Mouse (Mus musculus): ENCODE data around the gene Selenbp1.

Selenbp1 gene

DNA sequence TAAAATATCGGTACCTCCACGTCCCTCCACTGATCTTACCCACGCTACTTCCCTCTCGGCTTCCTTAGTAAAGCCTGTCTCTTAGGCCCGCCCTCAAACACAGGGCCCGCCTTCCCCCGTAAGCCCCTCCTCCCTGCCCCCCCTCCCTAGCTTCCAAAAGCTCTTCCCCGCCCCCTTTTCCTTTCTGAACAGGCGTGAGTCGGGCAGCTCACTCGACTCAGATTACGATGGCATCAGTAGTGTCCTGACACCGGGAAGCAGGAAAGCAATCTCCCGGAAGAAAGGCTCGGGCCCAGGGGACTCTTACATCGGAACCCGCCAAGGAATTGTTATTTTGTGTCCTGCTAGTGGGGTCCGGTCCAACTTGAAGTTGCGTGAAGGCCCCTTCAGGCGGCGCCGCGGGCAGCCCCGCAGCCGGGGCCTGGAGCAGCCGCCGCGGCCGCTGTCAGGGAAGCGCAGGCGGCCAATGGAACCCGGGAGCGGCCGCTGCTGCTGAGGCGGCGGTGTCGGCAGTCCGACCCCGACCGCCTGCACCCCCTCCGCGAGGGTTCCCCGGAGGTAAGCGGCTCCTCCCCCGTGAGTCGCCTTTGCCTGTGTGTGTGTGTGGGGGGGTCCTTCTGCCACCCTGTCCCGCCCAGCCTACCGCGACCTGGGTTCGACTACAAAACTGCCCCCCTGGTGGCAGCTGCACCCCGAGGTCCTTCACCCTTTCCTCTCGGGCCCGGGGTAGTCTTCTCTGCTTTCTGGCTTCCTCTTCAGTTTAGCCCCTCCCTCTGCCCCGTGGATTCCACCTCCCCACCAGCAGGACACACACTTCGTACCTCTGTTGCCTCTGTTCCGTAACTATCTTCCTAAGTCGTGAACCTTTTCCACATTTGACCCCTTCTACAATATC lies 41.9 kb downstream of the Selenbp1 start, which contains the start of gene Pi4kb:
TSS of gene Pi4kb (plus strand) at position 204 of the 895 bp plus-strand sequence.
- peak; percentile 80 for DNase-seq (ENCODE audit: low read depth, low spot score)

DNA sequence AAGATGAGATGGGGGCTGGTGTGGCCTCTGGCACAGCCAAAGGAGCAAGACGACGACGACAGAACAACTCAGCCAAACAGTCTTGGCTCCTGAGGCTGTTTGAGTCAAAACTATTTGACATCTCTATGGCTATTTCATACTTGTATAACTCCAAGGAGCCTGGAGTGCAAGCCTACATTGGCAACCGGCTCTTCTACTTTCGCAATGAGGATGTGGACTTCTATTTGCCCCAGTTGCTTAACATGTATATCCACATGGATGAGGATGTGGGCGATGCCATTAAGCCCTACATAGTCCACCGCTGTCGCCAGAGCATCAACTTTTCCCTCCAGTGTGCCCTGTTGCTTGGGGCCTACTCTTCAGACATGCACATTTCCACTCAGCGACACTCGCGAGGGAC lies 51.5 kb downstream of the Selenbp1 start:
- no peak for DNase-seq (ENCODE audit: low read depth, low spot score)

DNA sequence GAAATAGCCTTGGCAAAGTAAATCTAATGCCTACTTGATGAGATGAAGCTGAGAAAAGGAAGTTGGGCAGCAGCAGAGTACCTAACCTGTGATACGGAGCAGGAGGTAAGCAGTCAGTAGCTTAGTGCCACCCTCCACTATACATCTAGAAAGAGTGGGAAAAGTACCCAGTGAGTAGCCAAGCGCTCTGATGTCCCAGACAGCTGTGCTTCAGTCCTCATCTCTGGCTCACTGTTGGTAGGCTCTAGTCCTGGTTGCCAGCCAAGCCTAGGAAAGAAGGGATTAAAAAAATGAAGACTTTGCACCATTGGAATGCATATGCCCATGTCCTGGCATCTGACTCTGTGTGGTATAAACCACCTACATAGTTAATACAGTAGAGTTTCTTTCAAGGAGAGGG lies 52.7 kb downstream of the Selenbp1 start:
- DNase-seq (ENCODE audit: low read depth, low spot score), result no peak

DNA sequence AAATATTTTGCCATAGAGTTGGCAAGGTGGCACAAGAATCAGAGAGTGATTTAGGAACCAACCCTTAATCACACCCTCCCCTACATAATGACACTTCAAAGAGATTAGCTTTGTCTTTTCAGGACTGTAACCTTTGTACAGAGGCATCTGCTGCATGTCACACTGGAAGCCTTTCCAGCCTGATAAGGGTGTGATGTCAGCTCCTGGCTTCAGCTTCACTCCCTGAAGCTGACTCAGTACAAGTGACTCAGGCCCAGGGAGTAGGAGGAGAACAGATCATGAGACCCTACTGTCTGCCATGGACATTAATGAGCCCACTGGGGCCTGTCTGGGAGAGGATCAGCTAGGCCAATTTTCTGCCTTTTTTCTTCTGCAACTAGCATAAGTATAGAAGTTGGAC lies 54.7 kb downstream of the Selenbp1 start:
- no peak for DNase-seq (ENCODE audit: low read depth, low spot score)

DNA sequence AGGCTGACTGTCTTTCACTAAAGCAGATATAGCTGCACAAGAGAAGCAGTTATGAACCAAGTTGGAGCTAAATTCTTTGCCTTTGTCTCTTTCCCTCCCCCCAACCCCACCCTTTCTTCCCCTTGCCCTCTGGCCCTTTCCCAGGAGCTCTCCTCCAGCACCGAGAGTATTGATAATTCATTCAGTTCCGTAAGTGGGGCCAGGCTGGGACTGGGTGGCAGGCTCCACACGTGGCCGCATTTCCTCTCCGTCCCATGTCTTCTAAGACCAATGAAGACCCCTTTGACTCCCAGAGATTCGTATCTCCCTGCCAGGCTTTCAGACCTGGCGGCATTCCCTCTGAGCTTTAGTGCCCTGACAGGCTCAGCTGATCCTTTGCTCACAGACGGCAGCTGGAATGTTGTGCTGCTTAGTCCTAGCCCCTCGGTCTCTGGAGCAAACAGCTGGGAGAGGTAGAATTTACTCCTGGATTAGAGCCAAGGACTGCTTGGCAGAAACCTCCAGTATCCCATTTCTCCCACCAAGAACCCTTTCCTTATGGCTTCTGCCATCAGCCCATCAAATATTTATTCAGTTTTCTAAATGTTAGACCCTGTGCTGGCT lies 56.4 kb downstream of the Selenbp1 start:
- no peak for DNase-seq (ENCODE audit: low read depth, low spot score)
